Mouse (Mus musculus) frontal cortex, postnatal 10 days (tissue): ENCODE data around the gene Fbxo40.

Experiments used
- DNase-seq, 2 experiments: peaks; one replicate each; pipeline ENCODE4 v3.0.0; 2022; ENCODE audit warnings: low spot score in 2 of 2, mixed read lengths in 1 of 2

Gene Fbxo40

GRCm38 (mm10) chr16:36946459-36947159 lies 43.7 kb downstream of the Fbxo40 start:
- DNase-seq, result no peak

- DNase-seq, result no peak
Measured at GRCm38 (mm10) chr16:36944895-36945424, 45.3 kb downstream of the Fbxo40 start.

GRCm38 (mm10) chr16:36943591-36943990 lies 46.7 kb downstream of the Fbxo40 start:
- no peak for DNase-seq

GRCm38 (mm10) chr16:36941895-36942294 lies 48.4 kb downstream of the Fbxo40 start:
- DNase-seq, result no peak

- DNase-seq, result no peak
Measured at GRCm38 (mm10) chr16:36941137-36941727, 49.0 kb downstream of the Fbxo40 start.

- no peak for DNase-seq
Measured at GRCm38 (mm10) chr16:36935814-36936213, 54.5 kb downstream of the Fbxo40 start.

GRCm38 (mm10) chr16:36934841-36935620 lies 55.2 kb downstream of the Fbxo40 start, which contains the start of gene Hcls1:
Gene Hcls1 (plus strand): TSS chr16:36934983.
- DNase-seq, result no peak

GRCm38 (mm10) chr16:36934131-36934840 lies 56.0 kb downstream of the Fbxo40 start:
- no peak for DNase-seq

GRCm38 (mm10) chr16:36932546-36932945 lies 57.7 kb downstream of the Fbxo40 start:
- no peak for DNase-seq

- no peak for DNase-seq
Measured at GRCm38 (mm10) chr16:36931976-36932375, 58.3 kb downstream of the Fbxo40 start.

- no peak for DNase-seq
Measured at GRCm38 (mm10) chr16:36931381-36931780, 58.9 kb downstream of the Fbxo40 start.

GRCm38 (mm10) chr16:36930231-36931136 lies 59.8 kb downstream of the Fbxo40 start:
- DNase-seq, result no peak

- no peak for DNase-seq
Measured at GRCm38 (mm10) chr16:36929216-36929615, 61.1 kb downstream of the Fbxo40 start.

- no peak for DNase-seq
Measured at GRCm38 (mm10) chr16:36928106-36928500, 62.2 kb downstream of the Fbxo40 start.

- no peak for DNase-seq
Measured at GRCm38 (mm10) chr16:36927495-36928105, 62.7 kb downstream of the Fbxo40 start.

GRCm38 (mm10) chr16:36926514-36927447 lies 63.5 kb downstream of the Fbxo40 start:
- DNase-seq, result no peak

GRCm38 (mm10) chr16:36925797-36926196 lies 64.5 kb downstream of the Fbxo40 start:
- DNase-seq, result no peak

- no peak for DNase-seq
Measured at GRCm38 (mm10) chr16:36925351-36925750, 64.9 kb downstream of the Fbxo40 start.

GRCm38 (mm10) chr16:36924312-36924711 lies 66.0 kb downstream of the Fbxo40 start:
- DNase-seq, result no peak
